Mouse (Mus musculus): ENCODE results near the gene Ddb2. TPM values are rescaled to one million over a fixed set of nuclear protein-coding genes. Genes with fewer than 3 reads are reported as not detected.

Ddb2 gene
- total and polyA plus RNA-seq, 2 experiments from 2014 or later: 4.7 to 6.0 TPM

DNA sequence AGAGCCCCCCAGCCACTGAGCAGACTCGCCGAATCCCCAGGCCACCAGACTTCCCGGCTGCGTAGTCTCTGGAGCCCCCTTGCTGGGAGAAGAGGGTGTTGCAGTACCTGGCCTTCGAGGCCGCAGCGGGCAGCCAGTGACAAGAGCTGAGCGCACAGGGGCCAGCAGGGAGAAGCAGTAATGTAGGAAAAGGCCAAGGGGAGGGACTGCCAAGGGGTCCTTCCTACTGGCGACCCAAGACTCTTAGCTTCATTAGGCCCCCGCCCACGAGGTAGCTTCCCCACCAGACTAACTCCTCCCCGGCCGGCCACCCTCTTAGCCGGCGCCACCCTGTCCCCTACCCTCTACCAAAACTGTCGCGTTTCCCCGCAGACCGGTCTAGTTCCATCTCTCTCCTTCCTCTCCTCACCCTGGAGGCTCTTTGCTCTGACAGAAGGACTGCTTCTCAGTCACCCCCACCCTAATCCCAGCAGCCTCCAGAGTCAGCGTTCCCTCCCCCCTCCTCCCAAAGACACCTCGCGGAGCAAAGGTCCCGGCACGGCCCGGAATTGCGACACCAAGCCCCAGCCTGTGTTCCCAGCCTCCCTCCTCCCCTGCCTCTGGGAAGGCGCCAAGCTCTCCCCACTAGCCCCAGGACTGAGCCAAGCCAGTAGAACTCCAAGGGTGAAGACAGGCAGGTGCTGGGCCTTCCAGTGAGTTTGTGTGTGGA, 42.0 kb downstream of the Ddb2 start:
- Histone ChIP-seq H3K27ac (ENCODE audit: low read depth) (peak overlapping the region; percentile 63), H3K9ac (replicated peaks; ENCODE audit: low read depth, low read length) (peak overlapping the region; percentile 57), H3K36me3 (replicated peaks; ENCODE audit: control insufficient read depth, insufficient read depth, low read length) (no peaks in the 10 kb centered on the region), H3K4me2 (ENCODE audit: low read depth, low read length) (peak overlapping the region; percentile 68), H3K4me1 (ENCODE audit: control insufficient read depth, insufficient read depth) (peaks cover 14% of the 10 kb centered on the region; the same call in 1 of the 2 replicates), H3K27me3 (ENCODE audit: control insufficient read depth, insufficient read depth, low read length) (no peaks in the 10 kb centered on the region), H3K9me3 (replicated peaks; ENCODE audit: control insufficient read depth, low read length) (no peaks in the 10 kb centered on the region), H3K4me3 (ENCODE audit: low read depth, low read length) (peak overlapping the region; percentile 41)
- DNase-seq (ENCODE audit: low spot score) (peak; percentile 85), ATAC-seq (ENCODE audit: insufficient read depth, low read depth) (peak; percentile 89)
- WGBS: 3% methylated on average over 26 of the region's 27 CpGs
- TF ChIP-seq EP300 (IDR thresholded peaks at IDR 0.05; ENCODE audit: low read depth) (no peak), CTCF (IDR thresholded peaks at IDR 0.05; ENCODE audit: low read depth) (peak; percentile 96)

GRCm38 (mm10) chr2:91190501-91190900, 46.3 kb downstream of the Ddb2 start:
- 0 out of 2 replicates have a peak, but pooled peaks cover 8% of the 10 kb centered on the region for H3K4me1 ChIP-seq (ENCODE audit: control insufficient read depth, insufficient read depth)
- no peak for DNase-seq (ENCODE audit: low spot score)
- no peaks in the 10 kb centered on the region for H3K9me3 ChIP-seq (replicated peaks; ENCODE audit: control insufficient read depth, low read length)
- H3K27ac ChIP-seq (ENCODE audit: low read depth): no peak overlapping the region
- ATAC-seq (ENCODE audit: insufficient read depth, low read depth): no peak
- no peaks in the 10 kb centered on the region for H3K27me3 ChIP-seq (ENCODE audit: control insufficient read depth, insufficient read depth, low read length)
- H3K4me2 ChIP-seq (ENCODE audit: low read depth, low read length): no peak overlapping the region
- no peak overlapping the region for H3K4me3 ChIP-seq (ENCODE audit: low read depth, low read length)
- H3K9ac ChIP-seq (replicated peaks; ENCODE audit: low read depth, low read length): no peak overlapping the region
- no peaks in the 10 kb centered on the region for H3K36me3 ChIP-seq (replicated peaks; ENCODE audit: control insufficient read depth, insufficient read depth, low read length)
- 87% methylated on average over 16 of the region's 16 CpGs for WGBS
- TF ChIP-seq EP300 (IDR thresholded peaks at IDR 0.05; ENCODE audit: low read depth) (no peak), CTCF (IDR thresholded peaks at IDR 0.05; ENCODE audit: low read depth) (no peak)

DNA sequence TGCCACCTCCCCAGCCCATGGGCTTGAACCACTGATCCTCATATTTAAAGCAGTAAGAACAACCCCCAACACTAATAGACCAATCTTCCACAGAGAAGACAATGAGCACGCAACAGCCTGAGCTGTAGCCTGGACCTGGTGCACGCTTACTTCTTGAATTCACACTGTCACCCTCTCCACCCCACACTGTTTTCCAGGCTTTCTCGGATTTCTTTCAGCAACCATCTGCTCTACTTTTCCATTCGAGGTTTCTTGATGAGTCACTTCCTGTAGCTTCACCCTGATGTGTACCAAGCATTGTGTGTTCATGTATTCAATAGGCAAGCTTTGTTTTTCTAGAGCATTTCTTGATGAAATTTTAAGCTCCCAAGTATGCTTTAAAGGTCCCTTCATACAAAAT, 49.4 kb downstream of the Ddb2 start:
- Histone ChIP-seq H3K36me3 (replicated peaks; ENCODE audit: control insufficient read depth, insufficient read depth, low read length) (no peaks in the 10 kb centered on the region), H3K27me3 (ENCODE audit: control insufficient read depth, insufficient read depth, low read length) (no peaks in the 10 kb centered on the region), H3K27ac (ENCODE audit: low read depth) (no peak overlapping the region), H3K9me3 (replicated peaks; ENCODE audit: control insufficient read depth, low read length) (no peaks in the 10 kb centered on the region), H3K4me1 (ENCODE audit: control insufficient read depth, insufficient read depth) (no peaks in the 10 kb centered on the region), H3K4me2 (ENCODE audit: low read depth, low read length) (no peak overlapping the region), H3K9ac (replicated peaks; ENCODE audit: low read depth, low read length) (no peak overlapping the region), H3K4me3 (ENCODE audit: low read depth, low read length) (no peak overlapping the region)
- ATAC-seq (ENCODE audit: insufficient read depth, low read depth) (no peak), DNase-seq (ENCODE audit: low spot score) (no peak)
- TF ChIP-seq CTCF (IDR thresholded peaks at IDR 0.05; ENCODE audit: low read depth) (no peak), EP300 (IDR thresholded peaks at IDR 0.05; ENCODE audit: low read depth) (no peak)
- 49% methylated on average over 4 of the region's 4 CpGs for WGBS

GRCm38 (mm10) chr2:91186208-91186607, 50.6 kb downstream of the Ddb2 start:
- WGBS: 75% methylated on average over 1 of the region's 1 CpGs
- Histone ChIP-seq H3K27me3 (ENCODE audit: control insufficient read depth, insufficient read depth, low read length) (no peaks in the 10 kb centered on the region; the same call in 1 of the 2 replicates), H3K9ac (replicated peaks; ENCODE audit: low read depth, low read length) (no peak overlapping the region), H3K4me3 (ENCODE audit: low read depth, low read length) (no peak overlapping the region), H3K4me1 (ENCODE audit: control insufficient read depth, insufficient read depth) (no peaks in the 10 kb centered on the region), H3K9me3 (replicated peaks; ENCODE audit: control insufficient read depth, low read length) (no peaks in the 10 kb centered on the region), H3K4me2 (ENCODE audit: low read depth, low read length) (no peak overlapping the region), H3K27ac (ENCODE audit: low read depth) (no peak overlapping the region), H3K36me3 (replicated peaks; ENCODE audit: control insufficient read depth, insufficient read depth, low read length) (no peaks in the 10 kb centered on the region)
- no peak for DNase-seq (ENCODE audit: low spot score)
- TF ChIP-seq CTCF (IDR thresholded peaks at IDR 0.05; ENCODE audit: low read depth): no peak
- no peak for TF ChIP-seq EP300 (IDR thresholded peaks at IDR 0.05; ENCODE audit: low read depth)
- ATAC-seq (ENCODE audit: insufficient read depth, low read depth): no peak

DNA sequence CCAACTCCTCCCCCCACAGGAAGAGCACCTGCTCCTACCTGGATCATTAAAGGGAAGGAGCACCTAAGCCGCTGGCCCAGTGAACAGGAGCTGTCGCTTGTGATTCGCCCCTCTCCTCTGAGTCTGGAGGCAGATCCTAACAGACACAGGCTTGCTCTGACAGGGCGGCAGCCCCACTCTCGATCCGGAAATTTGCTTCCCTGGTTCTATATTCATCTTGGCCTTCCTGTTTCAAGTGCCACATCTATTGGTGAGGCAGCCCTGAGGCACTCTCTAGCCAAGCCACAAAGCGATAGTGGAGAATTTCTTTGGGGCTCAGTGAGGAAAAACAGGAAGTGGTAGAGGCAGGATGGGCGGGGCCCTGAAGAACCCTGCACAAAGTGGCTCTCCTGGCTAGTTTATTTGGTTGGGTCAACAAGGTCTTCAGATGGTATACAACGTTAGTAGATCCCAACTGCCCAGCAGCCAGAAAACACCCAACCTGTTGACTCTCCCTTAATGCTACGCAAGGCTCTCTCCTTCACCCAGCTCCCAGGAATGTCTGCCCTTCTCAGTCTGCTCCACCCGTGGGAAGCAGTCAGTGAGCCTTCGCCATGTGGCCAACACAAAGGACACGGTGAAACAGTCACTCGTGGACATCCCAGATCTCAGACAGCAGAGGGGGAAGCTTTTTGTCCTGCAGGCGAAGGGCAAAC, 52.9 kb downstream of the Ddb2 start, which contains the start of gene Madd:
Gene Madd (minus strand): TSS at position 127 of the 695 bp plus-strand sequence.
- TF ChIP-seq EP300 (IDR thresholded peaks at IDR 0.05; ENCODE audit: low read depth) (no peak), CTCF (IDR thresholded peaks at IDR 0.05; ENCODE audit: low read depth) (no peak)
- peak within 1 kb of the TSS; percentile 96 for H3K4me2 ChIP-seq (ENCODE audit: low read depth, low read length)
- H3K9me3 ChIP-seq (replicated peaks; ENCODE audit: control insufficient read depth, low read length): no peaks in the 10 kb centered on the region
- no peak for ATAC-seq (ENCODE audit: insufficient read depth, low read depth)
- no peaks in the 10 kb centered on the region for H3K4me1 ChIP-seq (ENCODE audit: control insufficient read depth, insufficient read depth)
- peak within 1 kb of the TSS; percentile 57 for H3K27ac ChIP-seq (ENCODE audit: low read depth)
- H3K9ac ChIP-seq (replicated peaks; ENCODE audit: low read depth, low read length): peak within 1 kb of the TSS; percentile 53
- no peaks in the 10 kb centered on the region for H3K36me3 ChIP-seq (replicated peaks; ENCODE audit: control insufficient read depth, insufficient read depth, low read length)
- H3K27me3 ChIP-seq (ENCODE audit: control insufficient read depth, insufficient read depth, low read length): no peaks in the 10 kb centered on the region; the same call in 1 of the 2 replicates
- peak within 1 kb of the TSS; percentile 72 for H3K4me3 ChIP-seq (ENCODE audit: low read depth, low read length)
- DNase-seq (ENCODE audit: low spot score): no peak
- 62% methylated on average over 15 of the region's 15 CpGs for WGBS

All from heart, postnatal 0 days (tissue).